Mouse (Mus musculus): ENCODE results near the gene Atp8a2. TPM values are rescaled to one million over a fixed set of nuclear protein-coding genes. Genes with fewer than 3 reads are reported as not detected.
"Not testable (repeated sequence)": the region's sequence is repeated elsewhere in the genome, so short reads cannot be mapped to it uniquely, and the experiment has no call there.

Gene Atp8a2
- total and polyA plus RNA-seq, 2 experiments from 2014 or later = 5.2 to 115 TPM

GRCm38 (mm10) chr14:59827409-59827808 lies 369.6 kb downstream of the Atp8a2 start:
- Histone ChIP-seq H3K4me2 (ENCODE audit: low read depth, low read length) (no peak overlapping the region), H3K27ac (ENCODE audit: low read depth) (no peak overlapping the region), H3K4me3 (ENCODE audit: low read depth, low read length) (no peak overlapping the region), H3K36me3 (replicated peaks; ENCODE audit: control insufficient read depth, insufficient read depth, low read length) (no peaks in the 10 kb centered on the region), H3K9ac (replicated peaks; ENCODE audit: low read depth, low read length) (no peak overlapping the region), H3K4me1 (ENCODE audit: control insufficient read depth, insufficient read depth) (peaks cover 12% of the 10 kb centered on the region), H3K27me3 (ENCODE audit: control insufficient read depth, insufficient read depth, low read length) (no peaks in the 10 kb centered on the region), H3K9me3 (replicated peaks; ENCODE audit: control insufficient read depth, low read length) (no peaks in the 10 kb centered on the region)
- 60% methylated on average over 5 of the region's 5 CpGs for WGBS
- no peak for DNase-seq (ENCODE audit: low spot score)
- TF ChIP-seq EP300 (IDR thresholded peaks at IDR 0.05; ENCODE audit: low read depth) (no peak), CTCF (IDR thresholded peaks at IDR 0.05; ENCODE audit: low read depth) (no peak)
- ATAC-seq (ENCODE audit: insufficient read depth, low read depth) = no peak

GRCm38 (mm10) chr14:59820115-59820419 lies 376.9 kb downstream of the Atp8a2 start:
- no peaks in the 10 kb centered on the region for H3K4me1 ChIP-seq (ENCODE audit: control insufficient read depth, insufficient read depth)
- 64% methylated on average over 3 of the region's 3 CpGs for WGBS

GRCm38 (mm10) chr14:59819215-59820114 lies 377.5 kb downstream of the Atp8a2 start:
- no peak for TF ChIP-seq CTCF (IDR thresholded peaks at IDR 0.05; ENCODE audit: low read depth)
- TF ChIP-seq EP300 (IDR thresholded peaks at IDR 0.05; ENCODE audit: low read depth) = no peak
- WGBS = 58% methylated on average over 5 of the region's 5 CpGs
- no peak overlapping the region for H3K4me3 ChIP-seq (ENCODE audit: low read depth, low read length)
- no peaks in the 10 kb centered on the region for H3K27me3 ChIP-seq (ENCODE audit: control insufficient read depth, insufficient read depth, low read length)
- no peaks in the 10 kb centered on the region; the same call in 1 of the 2 replicates for H3K36me3 ChIP-seq (replicated peaks; ENCODE audit: control insufficient read depth, insufficient read depth, low read length)
- H3K9me3 ChIP-seq (replicated peaks; ENCODE audit: control insufficient read depth, low read length) = peaks cover 8% of the 10 kb centered on the region
- no peak overlapping the region for H3K9ac ChIP-seq (replicated peaks; ENCODE audit: low read depth, low read length)
- H3K27ac ChIP-seq (ENCODE audit: low read depth) = no peak overlapping the region
- ATAC-seq (ENCODE audit: insufficient read depth, low read depth) (no peak), DNase-seq (ENCODE audit: low spot score) (no peak)
- no peaks in the 10 kb centered on the region for H3K4me1 ChIP-seq (ENCODE audit: control insufficient read depth, insufficient read depth)
- no peak overlapping the region for H3K4me2 ChIP-seq (ENCODE audit: low read depth, low read length)

More at GRCm38 (mm10) chr14:59820115-59820419, 376.9 kb downstream of the Atp8a2 start:
- H3K36me3 ChIP-seq (replicated peaks; ENCODE audit: control insufficient read depth, insufficient read depth, low read length) = no peaks in the 10 kb centered on the region; the same call in 1 of the 2 replicates
- H3K27ac ChIP-seq (ENCODE audit: low read depth) = no peak overlapping the region
- peaks cover 8% of the 10 kb centered on the region for H3K9me3 ChIP-seq (replicated peaks; ENCODE audit: control insufficient read depth, low read length)
- no peak for TF ChIP-seq EP300 (IDR thresholded peaks at IDR 0.05; ENCODE audit: low read depth)
- no peak for TF ChIP-seq CTCF (IDR thresholded peaks at IDR 0.05; ENCODE audit: low read depth)
- H3K4me2 ChIP-seq (ENCODE audit: low read depth, low read length) = no peak overlapping the region
- DNase-seq (ENCODE audit: low spot score) (no peak), ATAC-seq (ENCODE audit: insufficient read depth, low read depth) (no peak)
- no peak overlapping the region for H3K9ac ChIP-seq (replicated peaks; ENCODE audit: low read depth, low read length)
- H3K4me3 ChIP-seq (ENCODE audit: low read depth, low read length) = no peak overlapping the region
- H3K27me3 ChIP-seq (ENCODE audit: control insufficient read depth, insufficient read depth, low read length) = no peaks in the 10 kb centered on the region

- 89% methylated on average over 2 of the region's 2 CpGs for WGBS
- not testable (repeated sequence) for H3K9ac ChIP-seq (replicated peaks; ENCODE audit: low read depth, low read length)
Measured at GRCm38 (mm10) chr14:59810316-59810715, 386.7 kb downstream of the Atp8a2 start.

GRCm38 (mm10) chr14:59809790-59810189 lies 387.2 kb downstream of the Atp8a2 start:
- H3K27me3 ChIP-seq (ENCODE audit: control insufficient read depth, insufficient read depth, low read length) = no peaks in the 10 kb centered on the region
- H3K9me3 ChIP-seq (replicated peaks; ENCODE audit: control insufficient read depth, low read length) = no peaks in the 10 kb centered on the region
- H3K4me3 ChIP-seq (ENCODE audit: low read depth, low read length) = no peak overlapping the region
- DNase-seq (ENCODE audit: low spot score) = no peak
- no peak for TF ChIP-seq EP300 (IDR thresholded peaks at IDR 0.05; ENCODE audit: low read depth)
- no peak for TF ChIP-seq CTCF (IDR thresholded peaks at IDR 0.05; ENCODE audit: low read depth)
- 87% methylated on average over 4 of the region's 4 CpGs for WGBS
- no peak for ATAC-seq (ENCODE audit: insufficient read depth, low read depth)
- no peaks in the 10 kb centered on the region for H3K4me1 ChIP-seq (ENCODE audit: control insufficient read depth, insufficient read depth)
- no peak overlapping the region for H3K9ac ChIP-seq (replicated peaks; ENCODE audit: low read depth, low read length)
- H3K36me3 ChIP-seq (replicated peaks; ENCODE audit: control insufficient read depth, insufficient read depth, low read length) = no peaks in the 10 kb centered on the region
- H3K27ac ChIP-seq (ENCODE audit: low read depth) = no peak overlapping the region
- H3K4me2 ChIP-seq (ENCODE audit: low read depth, low read length) = no peak overlapping the region

More at GRCm38 (mm10) chr14:59810316-59810715, 386.7 kb downstream of the Atp8a2 start:
- not testable (repeated sequence) for H3K27ac ChIP-seq (ENCODE audit: low read depth); H3K4me3 ChIP-seq (ENCODE audit: low read depth, low read length); H3K36me3 ChIP-seq (replicated peaks; ENCODE audit: control insufficient read depth, insufficient read depth, low read length); H3K9me3 ChIP-seq (replicated peaks; ENCODE audit: control insufficient read depth, low read length); DNase-seq (ENCODE audit: low spot score); H3K4me2 ChIP-seq (ENCODE audit: low read depth, low read length); H3K4me1 ChIP-seq (ENCODE audit: control insufficient read depth, insufficient read depth); H3K27me3 ChIP-seq (ENCODE audit: control insufficient read depth, insufficient read depth, low read length); ATAC-seq (ENCODE audit: insufficient read depth, low read depth)

Data from heart, postnatal 0 days (tissue).